In the genomic region with DNA sequence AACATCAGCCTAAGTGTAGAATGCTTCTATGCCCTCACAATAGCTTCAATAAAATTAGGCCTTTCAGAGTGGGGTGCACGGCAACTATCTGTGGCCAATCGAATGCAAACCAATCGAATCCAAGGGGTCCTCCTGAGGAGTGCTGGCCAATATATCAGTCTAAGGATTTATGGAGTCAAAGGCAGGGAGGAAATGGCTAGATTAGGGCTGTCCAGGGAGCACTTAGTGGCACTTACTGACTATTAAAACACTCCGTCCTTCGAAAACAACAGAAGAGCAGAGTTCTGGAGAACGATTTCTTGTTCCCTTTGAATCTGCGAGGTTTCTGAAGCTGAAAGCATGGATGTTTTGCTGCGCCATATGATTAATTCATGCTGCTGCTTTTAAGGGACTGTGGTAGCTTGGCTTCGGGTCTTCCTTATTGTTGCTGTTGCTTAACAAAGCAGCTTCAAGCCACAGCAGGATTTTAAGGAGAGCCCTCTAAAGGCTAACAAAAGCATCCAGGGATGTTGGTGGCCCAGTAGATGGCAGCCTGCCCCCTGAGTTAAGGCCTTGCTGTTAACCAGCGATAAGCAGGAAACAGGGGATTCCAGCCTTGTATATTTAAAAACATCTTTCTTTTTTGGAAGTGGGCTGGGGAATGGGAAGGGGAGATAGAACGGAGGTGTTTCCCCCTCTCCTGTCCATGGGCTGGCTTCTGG, we compare ENCODE assay signal across 8 mouse cellular contexts.
DNase-seq lines count a peak whose midpoint lies in the region; ATAC-seq and TF ChIP-seq lines count a peak whose summit lies in the region.
"Had no signal": no experiment of that assay in that cellular context is flagged by ENCODE, and none has a peak within 500 bp of the region (broad histone marks: within the 10 kb centered on the region; RNA-seq: fewer than 3 reads in every experiment).

No protein-coding gene starts in this region.

- no peaks in the 10 kb centered on the region for H3K36me3 ChIP-seq in kidney, embryonic 16.5 days (ENCODE audit: insufficient read depth, low read length)

- peak; percentile 55 for TF ChIP-seq CTCF in left cerebral cortex, adult 2 months (IDR thresholded peaks at IDR 0.05)

- intact Hi-C loops in left cerebral cortex, adult 2 months (cut with DNase I) = loop anchor here (2.0 kb wide), 1 partner anchor 635 kb away; no protein-coding TSS in a partner anchor

- no peak overlapping the region for H3K4me3 ChIP-seq in kidney, embryonic 16.5 days (ENCODE audit: low read length)
- H3K4me3 ChIP-seq in left cerebral cortex, adult 2 months = no peak overlapping the region

- ATAC-seq in kidney, embryonic 16.5 days (ENCODE audit: low FRiP score, low TSS enrichment) = no peak

- no peaks in the 10 kb centered on the region for H3K27me3 ChIP-seq in kidney, embryonic 16.5 days (ENCODE audit: insufficient read depth, low read length)

- peak overlapping the region; percentile 26; the same call in 1 of the 2 replicates for H3K4me2 ChIP-seq in kidney, embryonic 16.5 days (replicated peaks; ENCODE audit: low read depth, low read length)

- no peak overlapping the region for H3K27ac ChIP-seq in kidney, embryonic 16.5 days (ENCODE audit: low read length)
- H3K27ac ChIP-seq in left cerebral cortex, adult 2 months = no peak overlapping the region
- H3K27ac ChIP-seq: macrophage had no signal

- no peaks in the 10 kb centered on the region for H3K9me3 ChIP-seq in kidney, embryonic 16.5 days (ENCODE audit: low read length)

- 33% methylated on average over 11 of the region's 11 CpGs for WGBS in kidney, embryonic 16.5 days

- DNase-seq in kidney, adult 11 months = no peak
- peak; percentile 86 to 87 for DNase-seq in cerebellum, postnatal 10 days
- DNase-seq in forelimb bud, embryonic 11.5 days (ENCODE audit: low read depth, low spot score) = peak; percentile 56
- peak; percentile 11 to 47 for DNase-seq in left cerebral cortex, adult 2 months (ENCODE audit: extremely low spot score in 1 of 2, low spot score in 2 of 2)
- DNase-seq in neural tube, embryonic 10.5 days (ENCODE audit: extremely low spot score, low spot score) = peak; percentile 36
- no peak for DNase-seq in spleen, postnatal 14 days (ENCODE audit: low spot score in 2 of 2)

- no peaks in the 10 kb centered on the region for H3K4me1 ChIP-seq in kidney, embryonic 16.5 days (ENCODE audit: insufficient read depth, low read length)

- H3K9ac ChIP-seq in kidney, embryonic 16.5 days (replicated peaks; ENCODE audit: low read length) = peak overlapping the region; percentile 7; the same call in 1 of the 2 replicates

Comparison
In these comparisons a context has a peak if more than half of its experiments do, and no peak if none do; other contexts are left out.
1. DNase-seq: peak in cerebellum, postnatal 10 days (2 of 2), forelimb bud, embryonic 11.5 days (single experiment), left cerebral cortex, adult 2 months (2 of 2) and neural tube, embryonic 10.5 days (single experiment); none in kidney, adult 11 months (single experiment) and spleen, postnatal 14 days (0 of 2).